Mouse (Mus musculus) heart, adult 2 months (tissue): ENCODE measurements around the gene Usp37. TPM values are rescaled to one million over a fixed set of nuclear protein-coding genes. Genes with fewer than 3 reads are reported as not detected.

Experiments used
- DNase-seq, 2 experiments: peaks; one replicate each; pipeline ENCODE4 v3.0.0; 2021
- H3K27ac ChIP-seq: fragments of 200-600 bp; 2 replicates; pipeline ENCODE4 v1.8.1; 2022
- H3K27me3 ChIP-seq: fragments of 200-500 bp; 2 replicates; pipeline ENCODE4 v1.6.1; 2012; ENCODE audit warnings: mild to moderate bottlenecking, low read length, inconsistent platforms, mixed read lengths; ENCODE audit not compliant: control insufficient read depth, insufficient read depth
- H3K36me3 ChIP-seq: fragments of 200-500 bp; 2 replicates; pipeline ENCODE4 v1.6.1; 2012; ENCODE audit warnings: low read length, inconsistent platforms; ENCODE audit not compliant: control insufficient read depth, insufficient read depth
- H3K4me1 ChIP-seq: fragments of 200-500 bp; 2 replicates; pipeline ENCODE4 v1.6.1; 2011; ENCODE audit warnings: low read length; ENCODE audit not compliant: control insufficient read depth, insufficient read depth
- H3K4me3 ChIP-seq: fragments of 200-600 bp; 2 replicates; pipeline ENCODE4 v1.8.1; 2022
- H3K79me2 ChIP-seq: fragments of 200-500 bp; replicated peaks from 2 replicates; pipeline ENCODE4 v1.6.1; 2012; ENCODE audit warnings: mild to moderate bottlenecking, inconsistent platforms, low read length, moderate library complexity, mixed read lengths; ENCODE audit not compliant: control insufficient read depth, insufficient read depth
- H3K9ac ChIP-seq: fragments of 200-500 bp; 2 replicates; pipeline ENCODE4 v1.6.1; 2012; ENCODE audit warnings: low read depth, mild to moderate bottlenecking, control low read depth, inconsistent platforms, low read length, mixed read lengths
- CTCF ChIP-seq: fragments of 200-600 bp; IDR thresholded peaks from 2 replicates; pipeline ENCODE4 v1.8.1; 2022; ENCODE audit warnings: antibody characterized with exemption, mild to moderate bottlenecking, moderate library complexity
- EP300 ChIP-seq: fragments of 200-500 bp; IDR thresholded peaks from 2 replicates; pipeline ENCODE4 v1.6.1; 2011; ENCODE audit warnings: low read depth, low read length, control low read depth; ENCODE audit not compliant: insufficient read depth
- POLR2A ChIP-seq: fragments of 200-500 bp; IDR thresholded peaks from 2 replicates; pipeline ENCODE4 v1.6.1; 2011; ENCODE audit warnings: mild to moderate bottlenecking, low read depth, low read length, control low read depth; ENCODE audit not compliant: insufficient read depth
- WGBS: fragments of 180-500 bp; shearing (Covaris S2); methylation state at CpG from one replicate; pipeline ENCODE4 v1.1.7; 2018; 5-methylcytosine and 5-hydroxymethylcytosine counted together
- intact Hi-C: fragments of 180-260 bp; cut with DNase I; formaldehyde crosslinking; loops from one replicate; pipeline ENCODE4 v1.15.1; 2025
- polyA plus RNA-seq: library from polyadenylated mRNA; depleted of rRNA; stranded (reverse); fragments of >200 nt; gene quantifications from 2 replicates; pipeline ENCODE4 v1.2.3, GENCODE M21; 2012
- total RNA-seq, 2 experiments: library from RNA; stranded (reverse); gene quantifications; 2 replicates each; pipeline ENCODE4 v1.2.3; 2021

Usp37 gene
- total and polyA plus RNA-seq, 3 experiments, result 2.9 to 8.1 (median 6.5) TPM

DNA sequence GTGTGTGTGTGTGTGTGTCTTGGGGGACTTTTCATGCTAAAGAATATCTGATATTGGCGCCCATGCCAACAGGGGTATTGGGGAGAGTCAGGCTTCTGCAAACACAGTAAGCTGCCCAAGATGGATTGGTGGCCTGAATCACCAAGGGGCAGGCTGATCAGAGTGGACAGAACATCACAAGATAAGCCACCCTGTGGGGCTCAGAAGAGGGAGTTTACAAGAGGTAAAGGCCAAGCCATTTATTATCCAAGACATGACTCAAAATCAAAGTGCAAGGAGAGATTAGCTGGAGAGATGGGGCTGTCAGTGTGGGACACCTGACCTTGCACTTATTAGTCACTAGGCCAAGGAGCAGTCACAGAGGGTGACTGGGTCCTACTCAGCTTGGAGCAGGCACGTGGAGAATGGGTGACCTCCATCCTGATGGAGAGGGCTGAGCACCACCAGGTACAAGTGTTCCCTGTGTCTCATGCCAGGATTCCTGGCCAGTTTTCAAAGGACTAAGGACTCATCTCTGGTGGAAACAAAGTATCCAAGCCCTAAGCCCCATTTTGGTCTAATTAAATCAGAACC, 132.2 kb downstream of the Usp37 start:
- Histone ChIP-seq H3K27me3 (no peaks in the 10 kb centered on the region), H3K9ac (no peak overlapping the region), H3K4me3 (no peak overlapping the region), H3K79me2 (no peaks in the 10 kb centered on the region), H3K27ac (no peak overlapping the region), H3K36me3 (no peaks in the 10 kb centered on the region), H3K4me1 (no peaks in the 10 kb centered on the region)
- DNase-seq, result no peak
- WGBS, result 79% methylated on average over 2 of the region's 2 CpGs
- intact Hi-C loops, result no loop called here
- TF ChIP-seq POLR2A (no peak), CTCF (no peak), EP300 (no peak)

DNA sequence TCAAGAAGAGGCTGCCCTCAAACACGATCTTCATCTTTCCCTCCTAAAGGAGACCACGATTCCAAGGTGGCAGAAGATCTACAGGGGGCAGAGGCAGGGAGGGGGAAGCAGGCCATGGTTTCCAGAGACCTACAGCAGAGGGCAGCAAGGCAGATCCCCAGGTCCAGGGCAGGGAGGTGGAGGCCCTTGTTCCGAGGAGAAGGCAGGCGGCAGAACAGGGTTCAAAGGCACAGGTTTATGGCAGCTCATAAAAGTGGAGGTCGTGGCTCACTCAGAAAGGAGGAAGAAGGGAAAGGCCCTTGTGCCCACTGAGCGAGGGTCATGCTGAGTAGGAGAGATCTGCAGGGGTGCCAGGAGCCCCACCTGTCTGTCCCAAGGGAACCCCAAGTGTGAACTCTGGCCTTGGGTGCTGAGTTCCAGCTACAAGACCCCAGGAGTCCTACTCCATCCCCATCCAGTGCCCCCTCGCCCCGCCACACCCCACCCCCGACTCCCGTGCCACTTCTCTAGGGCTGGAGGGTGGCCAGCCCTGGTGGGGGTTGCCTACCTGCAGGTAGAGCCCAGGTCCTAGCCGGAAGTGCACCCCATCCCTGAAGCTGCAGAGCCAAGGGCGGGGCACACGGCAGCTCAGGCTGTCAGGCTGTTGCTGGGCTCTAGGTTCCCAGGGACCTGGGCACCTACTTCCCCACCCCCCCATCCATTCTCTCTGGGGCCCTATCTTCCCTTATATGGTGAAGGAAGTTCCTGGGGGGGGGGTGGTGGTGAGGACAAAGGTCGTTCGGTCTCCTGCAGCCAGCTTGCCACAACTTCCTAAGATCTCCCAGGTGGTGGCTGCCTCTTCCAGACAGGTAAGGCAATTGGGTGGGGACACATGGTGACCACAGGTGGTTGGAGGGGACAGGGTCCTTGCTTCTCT, 135.2 kb downstream of the Usp37 start, which contains the start of gene Vil1:
Gene Vil1 (plus strand): TSS at position 788 of the 916 bp plus-strand sequence.
- Histone ChIP-seq H3K4me3 (no peak within 1 kb of the TSS), H3K4me1 (no peaks in the 10 kb centered on the region), H3K9ac (no peak within 1 kb of the TSS), H3K79me2 (no peaks in the 10 kb centered on the region), H3K27ac (no peak within 1 kb of the TSS), H3K36me3 (no peaks in the 10 kb centered on the region), H3K27me3 (no peaks in the 10 kb centered on the region)
- intact Hi-C loops, result no loop called here
- WGBS, result 61% methylated on average over 15 of the region's 15 CpGs
- TF ChIP-seq EP300 (no peak), CTCF (no peak), POLR2A (no peak)
- DNase-seq, result no peak

DNA sequence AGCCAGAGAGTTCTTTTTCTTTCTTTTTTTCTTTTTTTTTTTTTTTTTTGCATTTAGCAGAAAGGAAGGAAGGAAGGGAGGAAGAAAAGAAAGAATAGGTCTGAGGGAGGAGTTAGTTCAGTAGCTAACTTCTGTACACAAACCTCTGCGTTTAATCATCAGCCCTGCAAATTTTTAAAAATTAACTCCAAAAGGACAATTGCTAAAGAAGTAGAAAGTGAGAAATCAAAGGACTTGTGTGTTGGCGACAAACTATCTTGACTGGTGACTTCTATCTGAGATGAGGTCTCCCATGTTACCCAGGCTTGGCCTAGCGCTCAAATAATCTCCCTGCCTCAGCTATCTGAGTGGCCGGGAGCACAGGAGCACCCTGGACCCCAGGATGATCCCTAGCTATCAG, 139.9 kb downstream of the Usp37 start:
- Histone ChIP-seq H3K79me2 (no peaks in the 10 kb centered on the region), H3K4me3 (no peak overlapping the region), H3K4me1 (no peaks in the 10 kb centered on the region), H3K9ac (no peak overlapping the region), H3K27ac (no peak overlapping the region), H3K36me3 (no peaks in the 10 kb centered on the region), H3K27me3 (no peaks in the 10 kb centered on the region)
- 70% methylated on average over 4 of the region's 4 CpGs for WGBS
- no peak for TF ChIP-seq CTCF
- TF ChIP-seq POLR2A, result no peak
- TF ChIP-seq EP300, result no peak
- intact Hi-C loops, result no loop called here
- no peak for DNase-seq

DNA sequence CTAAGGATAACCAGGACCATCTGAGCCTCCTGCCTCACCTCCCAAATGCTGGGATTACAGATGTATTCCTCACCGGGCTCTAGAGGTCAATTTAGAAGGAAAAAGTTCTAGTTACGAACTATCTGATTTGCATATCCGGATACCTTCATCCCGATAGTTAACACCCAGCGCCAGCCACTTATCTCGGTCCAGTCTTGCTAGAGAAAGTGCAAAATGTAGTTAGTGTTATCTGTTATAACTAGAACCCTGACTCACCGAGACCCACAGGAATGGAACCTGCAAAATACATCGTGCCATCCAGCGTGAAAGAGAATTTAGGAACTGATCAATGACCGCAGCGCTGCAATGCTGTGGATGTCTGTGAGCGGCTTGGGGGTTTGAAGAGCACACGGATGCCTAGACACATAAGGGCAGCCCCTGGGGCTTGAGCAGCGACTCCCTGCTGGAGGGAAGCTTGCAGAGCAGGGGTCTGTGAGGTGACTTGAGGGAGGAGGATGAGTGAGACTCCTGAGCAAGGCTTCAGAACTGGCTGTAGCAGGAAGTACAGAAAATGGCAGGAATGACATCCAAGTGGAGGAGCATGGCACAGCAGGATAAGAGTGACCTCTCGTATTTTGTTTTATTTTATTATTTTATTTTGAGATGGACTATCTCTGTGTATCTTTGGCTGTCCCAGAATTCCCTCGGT, 142.9 kb downstream of the Usp37 start:
- WGBS, result 38% methylated on average over 16 of the region's 16 CpGs
- peaks cover 5% of the 10 kb centered on the region; the same call in 1 of the 2 replicates for H3K4me1 ChIP-seq
- H3K27ac ChIP-seq, result no peak overlapping the region
- no peaks in the 10 kb centered on the region for H3K36me3 ChIP-seq
- intact Hi-C loops, result no loop called here
- no peaks in the 10 kb centered on the region for H3K27me3 ChIP-seq
- H3K79me2 ChIP-seq, result no peaks in the 10 kb centered on the region
- H3K9ac ChIP-seq, result no peak overlapping the region
- DNase-seq, result no peak
- H3K4me3 ChIP-seq, result no peak overlapping the region
- no peak for TF ChIP-seq POLR2A
- TF ChIP-seq CTCF, result no peak
- no peak for TF ChIP-seq EP300

DNA sequence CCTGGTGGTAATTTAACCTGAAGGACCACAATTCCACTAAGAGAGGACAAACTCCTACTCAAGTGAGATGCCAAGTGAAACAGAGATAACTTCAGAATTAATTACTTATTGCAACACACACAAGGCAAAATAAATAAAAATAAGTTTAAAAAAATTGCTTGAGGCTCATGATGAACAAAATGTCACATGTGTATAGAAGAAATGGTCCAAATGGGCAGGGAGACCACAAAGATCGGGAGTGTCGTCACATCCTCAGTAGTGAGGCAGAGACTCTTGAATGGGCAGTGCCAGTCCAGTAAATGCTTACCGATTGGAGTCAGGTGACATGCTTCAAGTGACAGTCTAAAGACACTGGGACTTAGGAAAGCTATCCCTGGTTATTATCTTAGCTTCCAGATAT, 143.6 kb downstream of the Usp37 start:
- no peaks in the 10 kb centered on the region for H3K79me2 ChIP-seq
- intact Hi-C loops, result no loop called here
- no peak for DNase-seq
- H3K27ac ChIP-seq, result no peak overlapping the region
- no peak overlapping the region for H3K4me3 ChIP-seq
- no peak overlapping the region for H3K9ac ChIP-seq
- peaks cover 5% of the 10 kb centered on the region; the same call in 1 of the 2 replicates for H3K4me1 ChIP-seq
- H3K27me3 ChIP-seq, result no peaks in the 10 kb centered on the region
- TF ChIP-seq EP300, result no peak
- WGBS, result 76% methylated on average over 3 of the region's 3 CpGs
- no peaks in the 10 kb centered on the region for H3K36me3 ChIP-seq
